Mouse (Mus musculus) T-helper 2 cell (primary cell): ENCODE results near the gene Cmtm1.
"Not testable (repeated sequence)": the region's sequence is repeated elsewhere in the genome, so short reads cannot be mapped to it uniquely, and the experiment has no call there.

Experiments
- in situ Hi-C: fragments of 300-600 bp; cut with MboI, MseI; formaldehyde crosslinking; loops from one replicate; pipeline ENCODE4 v1.15.1; 2025; ENCODE audit warnings: high pct_unique_total_duplicates

The Cmtm1 gene

GRCm38 (mm10) chr8:104321930-104322329 lies 12.0 kb upstream of the Cmtm1 start, which contains the start of gene Cmtm2b:
Gene Cmtm2b, plus strand, starts transcription at chr8:104322230.
- in situ Hi-C loops, result not testable (repeated sequence)

GRCm38 (mm10) chr8:104321267-104321666 lies 11.3 kb upstream of the Cmtm1 start, which contains the start of gene Gm11020:
Gene Gm11020, plus strand, starts transcription at chr8:104321567.
- in situ Hi-C loops, result not testable (repeated sequence)

GRCm38 (mm10) chr8:104313311-104313710 lies 3.4 kb upstream of the Cmtm1 start:
- in situ Hi-C loops, result no loop called here

- in situ Hi-C loops, result not testable (repeated sequence)
These were observed 2.1 kb upstream of the Cmtm1 start for GRCm38 (mm10) chr8:104312023-104312422.

- in situ Hi-C loops, result not testable (repeated sequence)
These were observed 1.6 kb downstream of the Cmtm1 start for GRCm38 (mm10) chr8:104308341-104308740.

GRCm38 (mm10) chr8:104304962-104305361 lies 5.0 kb downstream of the Cmtm1 start:
- in situ Hi-C loops, result no loop called here

- in situ Hi-C loops, result not testable (repeated sequence)
These were observed 7.4 kb downstream of the Cmtm1 start for GRCm38 (mm10) chr8:104302536-104302935.

- in situ Hi-C loops, result not testable (repeated sequence)
These were observed 8.4 kb downstream of the Cmtm1 start for GRCm38 (mm10) chr8:104301577-104301976.

GRCm38 (mm10) chr8:104294396-104294795 lies 15.5 kb downstream of the Cmtm1 start:
- in situ Hi-C loops, result no loop called here

GRCm38 (mm10) chr8:104293081-104293480 lies 16.9 kb downstream of the Cmtm1 start, which contains the start of gene Cmtm2a:
Gene Cmtm2a, minus strand, starts transcription at chr8:104293181.
- in situ Hi-C loops, result not testable (repeated sequence)

- in situ Hi-C loops, result no loop called here
These were observed 41.0 kb downstream of the Cmtm1 start for GRCm38 (mm10) chr8:104268937-104269440.

- in situ Hi-C loops, result no loop called here
These were observed 41.6 kb downstream of the Cmtm1 start for GRCm38 (mm10) chr8:104268368-104268767.

GRCm38 (mm10) chr8:104264271-104264935 lies 45.5 kb downstream of the Cmtm1 start:
- in situ Hi-C loops, result not testable (repeated sequence)

- in situ Hi-C loops, result not testable (repeated sequence)
These were observed 48.1 kb downstream of the Cmtm1 start for GRCm38 (mm10) chr8:104261802-104262201.

- in situ Hi-C loops, result no loop called here
These were observed 56.9 kb downstream of the Cmtm1 start for GRCm38 (mm10) chr8:104253016-104253415.

- in situ Hi-C loops, result no loop called here
These were observed 58.5 kb downstream of the Cmtm1 start for GRCm38 (mm10) chr8:104251461-104251860.

GRCm38 (mm10) chr8:104250439-104251367 lies 59.2 kb downstream of the Cmtm1 start, which contains the start of gene Cklf:
Gene Cklf, plus strand, starts transcription at chr8:104250861.
- in situ Hi-C loops, result no loop called here

GRCm38 (mm10) chr8:104249442-104249996 lies 60.4 kb downstream of the Cmtm1 start:
- in situ Hi-C loops, result loop anchor here (5.0 kb wide), 1 partner anchor 333 kb away; no protein-coding TSS in a partner anchor

- in situ Hi-C loops, result loop anchor here (5.0 kb wide), 1 partner anchor 334 kb away; no protein-coding TSS in a partner anchor
These were observed 61.7 kb downstream of the Cmtm1 start, which contains the start of gene Tk2 for GRCm38 (mm10) chr8:104248276-104248675. Gene Tk2, minus strand, starts transcription at chr8:104248558.

- in situ Hi-C loops, result loop anchor here (5.0 kb wide), 1 partner anchor 334 kb away; no protein-coding TSS in a partner anchor
These were observed 62.1 kb downstream of the Cmtm1 start for GRCm38 (mm10) chr8:104247908-104248275.
